Comparison of ENCODE assay signal across 22 mouse cellular contexts in the genomic region with DNA sequence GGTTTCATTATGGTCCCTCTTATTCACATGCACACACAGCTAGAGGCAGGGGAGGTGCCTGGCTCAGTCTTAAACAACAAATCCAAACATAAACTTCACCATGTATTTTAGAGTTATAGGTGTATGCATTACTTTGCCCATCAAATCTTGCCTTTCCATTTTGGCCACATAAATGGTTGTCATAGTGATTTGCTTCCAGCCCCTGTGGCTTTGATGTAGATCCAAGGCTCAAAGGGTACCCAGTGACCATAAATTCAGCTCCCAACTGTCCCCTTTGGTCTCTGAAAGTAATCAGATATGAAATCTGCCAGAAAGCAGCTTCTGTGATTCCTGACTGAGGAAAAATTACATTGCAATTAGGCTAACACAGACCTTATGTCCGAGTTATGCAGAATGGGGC.
"Had no signal": no experiment of that assay in that cellular context is flagged by ENCODE, and none has a peak within 500 bp of the region (broad histone marks: within the 10 kb centered on the region; RNA-seq: fewer than 3 reads in every experiment).

No protein-coding gene starts in this region.

- H3K9me3 ChIP-seq: limb, embryonic 10.5 days; limb, embryonic 13.5 days; liver, embryonic 12.5 days; liver, embryonic 15.5 days; lung, embryonic 15.5 days had no signal

- H3K36me3 ChIP-seq: limb, embryonic 10.5 days; limb, embryonic 13.5 days; liver, embryonic 12.5 days; liver, embryonic 15.5 days; lung, embryonic 15.5 days had no signal

- H3K27me3 ChIP-seq: limb, embryonic 13.5 days; liver, embryonic 12.5 days; liver, embryonic 15.5 days; lung, embryonic 15.5 days; megakaryocyte, embryonic 14.5 days had no signal

- H3K9ac ChIP-seq: limb, embryonic 13.5 days; liver, embryonic 12.5 days; liver, embryonic 15.5 days; lung, embryonic 15.5 days had no signal

- H3K4me3 ChIP-seq: limb, embryonic 10.5 days; limb, embryonic 13.5 days; liver, embryonic 12.5 days; liver, embryonic 15.5 days; lung, embryonic 15.5 days; megakaryocyte, embryonic 14.5 days had no signal

- ATAC-seq: liver, embryonic 12.5 days had no signal

- H3K4me1 ChIP-seq: liver, embryonic 12.5 days; liver, embryonic 15.5 days; lung, embryonic 15.5 days; megakaryocyte, embryonic 14.5 days had no signal

- H3K4me2 ChIP-seq: limb, embryonic 13.5 days; liver, embryonic 12.5 days; liver, embryonic 15.5 days; lung, embryonic 15.5 days; midbrain, embryonic 11.5 days had no signal

- DNase-seq: kidney, adult 9 months; kidney, postnatal 10 days; kidney, postnatal 36 days; liver; lung, adult 18-20 months; lung, postnatal 10 days; lung, postnatal 36 days; midbrain, embryonic 14.5 days; right cerebral cortex, adult 18-20 months; right cerebral cortex, postnatal 14 days; right cerebral cortex, postnatal 4 days; thymus, adult 2 months; thymus, postnatal 14 days; thymus, postnatal 4 days had no signal

- H3K27ac ChIP-seq: limb, embryonic 13.5 days; liver, embryonic 12.5 days; liver, embryonic 15.5 days; lung, embryonic 15.5 days; stomach, postnatal 0 days had no signal
